Mouse (Mus musculus): ENCODE data around the gene Ttll5.

DNA sequence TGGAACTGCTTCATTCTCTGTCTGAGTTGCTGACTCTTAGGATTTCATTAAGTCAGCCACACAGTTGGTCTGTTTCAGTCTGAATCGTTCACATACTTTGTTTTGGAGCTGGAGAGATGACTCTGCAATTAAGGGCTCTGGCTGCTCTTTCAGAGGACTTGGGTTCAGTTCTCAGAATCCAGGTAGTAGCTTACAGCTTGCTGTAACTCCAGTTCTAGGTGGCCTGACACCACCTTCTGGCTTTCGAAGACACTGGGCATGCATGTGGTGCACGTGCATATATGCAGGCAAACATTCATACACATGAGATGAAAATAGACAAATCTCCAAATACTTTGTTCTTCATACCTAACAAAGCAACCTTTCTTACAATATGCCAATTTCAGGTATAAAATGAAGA lies 5.4 kb downstream of the Ttll5 start:
- no peak for TF ChIP-seq USF1 (IDR thresholded peaks at IDR 0.05; ENCODE audit: low read depth, low read length)
- no peak for TF ChIP-seq ZNF384 (IDR thresholded peaks at IDR 0.05; ENCODE audit: low read depth, low read length)
- no peak for TF ChIP-seq USF2 (IDR thresholded peaks at IDR 0.05; ENCODE audit: borderline replicate concordance in 1 of 2, insufficient read depth in 1 of 2, low read depth in 1 of 2, low read length in 2 of 2)
- no peak for TF ChIP-seq CTCF (IDR thresholded peaks at IDR 0.05 in 2 of 3, conservative IDR thresholded peaks at IDR 0.05 in 1 of 3; ENCODE audit: control insufficient read depth in 1 of 3, insufficient read depth in 1 of 3, low read depth in 2 of 3, low read length in 3 of 3, poor library complexity in 1 of 3, severe bottlenecking in 1 of 3)
- no peak for TF ChIP-seq UBTF (IDR thresholded peaks at IDR 0.05; ENCODE audit: borderline replicate concordance, insufficient read depth, low read depth, low read length)
- TF ChIP-seq RCOR1 (IDR thresholded peaks at IDR 0.05; ENCODE audit: low read depth, low read length) = no peak
